Mouse (Mus musculus) stomach, postnatal 0 days (tissue): ENCODE results near the gene Trpm8.

Experiments used
- CTCF ChIP-seq: IDR thresholded peaks from 2 replicates; pipeline ENCODE4 v1.5.1; 2016; ENCODE audit warnings: antibody characterized with exemption, low read depth, mild to moderate bottlenecking, moderate library complexity
- EP300 ChIP-seq: optimal IDR thresholded peaks from 2 replicates; pipeline ENCODE3; 2016; ENCODE audit warnings: antibody characterized with exemption

DNA sequence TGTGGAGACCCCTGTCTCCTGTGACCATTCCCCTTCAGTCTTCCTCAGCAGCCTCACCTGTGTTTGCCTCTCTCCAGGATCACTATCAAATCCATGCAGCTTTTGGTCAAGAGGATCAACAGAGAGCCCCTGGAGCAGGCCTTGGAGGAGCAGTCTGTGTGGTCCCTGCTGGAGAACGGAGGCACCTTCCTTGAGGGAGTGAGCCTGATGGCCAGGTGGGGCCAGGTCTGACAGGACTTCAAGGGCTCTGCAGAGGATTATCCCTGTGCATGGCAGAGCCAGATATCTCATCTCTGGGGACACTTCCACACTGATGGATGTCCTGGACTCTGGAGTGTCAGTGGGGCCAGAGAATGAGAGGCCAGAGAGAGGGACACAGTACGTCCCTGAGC lies 22.0 kb upstream of the Trpm8 start:
- TF ChIP-seq CTCF = no peak
- TF ChIP-seq EP300 = no peak
